Mouse (Mus musculus): Measurements from ENCODE around the gene Pld2.

DNA sequence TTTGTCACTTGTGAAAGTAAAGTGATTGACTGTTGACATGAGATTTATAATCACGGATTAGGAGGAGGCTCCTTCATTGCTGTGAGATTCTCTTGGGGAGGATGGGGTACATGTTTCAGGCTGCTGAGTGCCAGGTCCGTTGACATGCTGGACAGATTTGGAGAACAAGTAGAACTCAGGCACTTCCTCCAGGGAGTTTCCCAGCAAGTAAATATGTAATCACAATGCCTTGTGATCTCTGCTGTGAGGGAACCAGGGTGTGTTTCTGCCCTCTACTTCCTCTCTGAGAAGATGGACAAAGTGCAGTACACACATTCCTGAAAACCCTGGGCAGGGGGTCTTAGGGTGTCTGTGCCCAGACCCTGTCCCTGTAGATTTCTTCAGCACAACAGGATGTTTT is 55.8 kb downstream of the Pld2 start:
- no peak for TF ChIP-seq POLR2A (IDR thresholded peaks at IDR 0.05; ENCODE audit: insufficient read length, low read depth)
- TF ChIP-seq TCF3 (IDR thresholded peaks at IDR 0.05; ENCODE audit: insufficient read length, low read depth) = no peak
- no peak for TF ChIP-seq POLR2AphosphoS2 (IDR thresholded peaks at IDR 0.05; ENCODE audit: insufficient read length, low read depth)
- TF ChIP-seq CEBPB (IDR thresholded peaks at IDR 0.05; ENCODE audit: insufficient read depth, poor library complexity, severe bottlenecking) = no peak
- no peak for TF ChIP-seq SRF (IDR thresholded peaks at IDR 0.05; ENCODE audit: control insufficient read depth, insufficient read length, low read depth)
- no peak for TF ChIP-seq E2F4 (IDR thresholded peaks at IDR 0.05; ENCODE audit: insufficient read depth)
- no peak for TF ChIP-seq MAX (IDR thresholded peaks at IDR 0.05; ENCODE audit: low read depth)
- no peak for TF ChIP-seq TCF12 (IDR thresholded peaks at IDR 0.05; ENCODE audit: insufficient read depth, poor library complexity, severe bottlenecking)

Data from myocyte (in vitro differentiated cells).